Mouse (Mus musculus) ES-Bruce4 (cell line): Measurements from ENCODE around the gene Ubxn1. TPM values are rescaled to one million over a fixed set of nuclear protein-coding genes. Genes with fewer than 3 reads are reported as not detected.

Source experiments
- H3K27ac ChIP-seq: 2 replicates; pipeline ENCODE4 v1.5.1; 2012; ENCODE audit warnings: low read length, inconsistent platforms; ENCODE audit not compliant: insufficient read depth
- H3K27me3 ChIP-seq: 2 replicates; pipeline ENCODE4 v1.6.1; 2012; ENCODE audit warnings: mild to moderate bottlenecking, low read length, inconsistent platforms; ENCODE audit not compliant: control insufficient read depth, poor library complexity, insufficient read depth, severe bottlenecking
- H3K36me3 ChIP-seq: 2 replicates; pipeline ENCODE4 v1.6.1; 2012; ENCODE audit warnings: inconsistent platforms, mild to moderate bottlenecking, low read length, moderate library complexity; ENCODE audit not compliant: control insufficient read depth, poor library complexity, insufficient read depth, severe bottlenecking
- H3K4me1 ChIP-seq: one replicate; pipeline ENCODE4 v1.8.1; 2011; ENCODE audit warnings: low read length; ENCODE audit not compliant: control insufficient read depth, insufficient read depth
- H3K4me3 ChIP-seq: 2 replicates; pipeline ENCODE4 v1.5.1; 2011; ENCODE audit warnings: low read depth, mild to moderate bottlenecking, low read length
- H3K9ac ChIP-seq: 2 replicates; pipeline ENCODE4 v1.6.1; 2012; ENCODE audit warnings: low read depth, mild to moderate bottlenecking, inconsistent platforms; ENCODE audit not compliant: poor library complexity, severe bottlenecking
- H3K9me3 ChIP-seq: replicated peaks from 2 replicates; pipeline ENCODE4 v1.6.1; 2012; ENCODE audit warnings: mild to moderate bottlenecking, low read length, inconsistent platforms; ENCODE audit not compliant: control insufficient read depth, poor library complexity, insufficient read depth, severe bottlenecking
- CTCF ChIP-seq: IDR thresholded peaks from one replicate; pipeline ENCODE4 v1.8.1; 2011; ENCODE audit warnings: low read depth, low read length
- EP300 ChIP-seq: IDR thresholded peaks from 2 replicates; pipeline ENCODE4 v1.6.1; 2011; ENCODE audit warnings: low read depth, low read length; ENCODE audit not compliant: insufficient read depth
- POLR2A ChIP-seq: IDR thresholded peaks from one replicate; pipeline ENCODE4 v1.8.1; 2011; ENCODE audit warnings: low read length; ENCODE audit not compliant: insufficient read depth
- polyA plus RNA-seq: library from polyadenylated mRNA; stranded (reverse); fragments of >200 nt; gene quantifications from 2 replicates; pipeline ENCODE4 v1.2.4, GENCODE M21; 2011; ENCODE audit warnings: low read depth; ENCODE audit not compliant: missing spikeins, insufficient read depth, insufficient read length

Gene Ubxn1
- polyA plus RNA-seq, 1 experiment = 201 TPM

DNA sequence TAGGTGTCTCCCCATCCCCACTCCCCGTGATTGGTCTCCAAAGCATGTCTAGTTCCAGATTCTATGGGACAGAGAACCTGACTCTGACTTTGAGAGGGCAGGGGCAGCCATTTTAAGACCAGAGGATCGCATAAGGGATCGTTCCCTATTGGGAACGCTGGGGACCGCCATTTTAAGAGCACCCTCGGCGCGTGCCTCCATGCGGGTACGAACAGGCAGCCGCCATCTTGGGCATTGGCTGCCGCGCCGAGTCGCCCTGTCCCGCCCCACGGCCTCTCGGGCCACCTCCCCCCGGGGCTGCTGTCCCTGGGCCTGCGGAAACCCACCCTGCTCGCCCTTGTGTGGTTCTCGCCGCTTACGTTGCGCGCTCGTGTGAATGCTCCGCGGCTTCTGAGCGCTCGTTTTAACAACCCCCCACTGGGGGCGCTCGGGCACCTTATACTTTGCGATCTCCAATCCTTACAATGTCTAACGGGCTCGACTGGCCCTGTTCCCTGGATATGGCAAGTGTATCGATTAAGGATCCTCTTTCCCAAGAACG, 34.0 kb upstream of the Ubxn1 start, which contains the start of gene Bscl2:
Gene Bscl2 (plus strand): TSS at position 217 of the 541 bp plus-strand sequence.
- peak within 1 kb of the TSS; percentile 96 for H3K27ac ChIP-seq
- H3K9me3 ChIP-seq = no peaks in the 10 kb centered on the region
- H3K9ac ChIP-seq = peak within 1 kb of the TSS; percentile 86
- no peaks in the 10 kb centered on the region for H3K4me1 ChIP-seq
- peak within 1 kb of the TSS; percentile 82 for H3K4me3 ChIP-seq
- H3K36me3 ChIP-seq = peaks cover 22% of the 10 kb centered on the region
- H3K27me3 ChIP-seq = no peaks in the 10 kb centered on the region
- TF ChIP-seq POLR2A (no peak), EP300 (peak; percentile 28; the same call in 1 of the 2 replicates), CTCF (peak; percentile 29)

DNA sequence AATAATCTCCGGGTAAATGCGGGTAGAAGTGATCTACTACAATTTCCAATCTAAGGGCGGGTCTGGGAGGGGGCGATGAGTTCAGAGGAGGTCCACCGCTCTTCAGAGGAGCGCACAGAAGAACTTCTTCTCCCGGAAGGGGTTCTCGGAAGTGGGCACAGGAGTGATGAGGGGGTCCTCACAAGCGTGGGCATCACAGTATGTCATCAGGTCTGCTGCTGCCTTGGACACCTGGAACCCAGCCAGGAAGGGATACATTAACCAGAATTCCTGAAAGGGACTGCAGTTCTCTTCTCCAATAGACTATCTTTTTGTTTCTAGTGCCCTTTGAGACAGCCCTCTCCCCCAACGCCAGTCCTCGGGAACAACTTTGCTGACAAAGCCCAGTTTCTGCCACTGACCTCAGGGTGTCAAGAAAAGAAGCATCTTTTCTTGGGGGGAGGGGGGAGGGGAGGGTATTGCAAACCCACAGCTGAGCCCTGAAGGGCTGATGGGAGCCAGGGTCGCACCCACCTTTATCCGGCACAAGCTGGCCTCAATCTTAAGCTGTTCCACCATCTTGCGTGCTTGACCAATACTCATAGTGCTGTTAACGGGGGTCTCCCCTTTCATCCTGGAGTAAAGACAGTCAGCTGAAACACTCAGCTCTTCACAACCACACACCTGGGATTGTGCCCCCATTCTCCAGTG, 33.1 kb upstream of the Ubxn1 start:
- Histone ChIP-seq H3K4me1 (no peaks in the 10 kb centered on the region), H3K36me3 (peaks cover 20% of the 10 kb centered on the region), H3K4me3 (peak overlapping the region; percentile 82), H3K9me3 (no peaks in the 10 kb centered on the region), H3K9ac (peak overlapping the region; percentile 86), H3K27me3 (no peaks in the 10 kb centered on the region), H3K27ac (peak overlapping the region; percentile 96)
- TF ChIP-seq CTCF = no peak
- TF ChIP-seq EP300 = no peak
- TF ChIP-seq POLR2A = no peak

DNA sequence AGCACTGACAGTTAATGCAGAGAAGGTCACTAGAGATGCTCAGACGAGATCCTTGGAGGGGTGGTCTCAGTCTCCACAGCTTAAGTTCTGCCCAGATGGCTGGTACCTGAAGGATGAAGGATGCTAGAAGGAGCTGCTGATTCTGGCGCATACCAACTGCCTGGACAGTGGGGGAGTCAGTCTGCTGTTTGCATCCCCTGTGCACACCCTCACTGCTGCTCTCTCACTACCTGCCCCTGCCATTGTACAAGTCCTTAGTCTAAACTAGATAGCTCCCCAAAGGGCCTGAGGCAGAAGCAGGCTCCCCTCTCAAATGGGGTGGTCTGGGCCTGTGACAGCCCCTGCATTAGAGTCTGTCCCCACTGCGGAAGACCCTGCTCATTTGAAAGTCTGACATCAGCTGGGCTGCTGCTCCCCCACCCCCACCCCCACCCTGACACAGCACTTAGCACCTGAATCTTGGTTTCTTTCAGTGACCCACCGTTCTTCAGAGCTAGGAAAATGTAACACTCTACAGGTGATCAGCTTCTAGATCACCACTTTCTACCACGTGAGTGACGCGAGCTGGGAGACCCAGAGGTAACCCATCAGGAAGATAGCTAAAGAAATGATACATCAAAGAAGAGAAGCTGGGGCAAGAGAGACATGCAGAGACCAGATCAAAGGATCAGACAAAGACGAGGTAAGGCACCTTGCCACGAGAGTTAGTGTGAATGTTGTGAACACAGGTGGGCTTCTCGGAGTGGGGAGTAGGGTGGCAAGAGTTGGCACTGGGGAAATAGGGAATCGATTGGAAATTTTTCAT, 32.0 kb upstream of the Ubxn1 start, which contains the start of gene Gng3:
Gene Gng3 (minus strand): TSS at position 92 of the 805 bp plus-strand sequence.
- Histone ChIP-seq H3K4me1 (no peaks in the 10 kb centered on the region), H3K9me3 (no peaks in the 10 kb centered on the region), H3K36me3 (peaks cover 9% of the 10 kb centered on the region; the same call in 1 of the 2 replicates), H3K27me3 (no peaks in the 10 kb centered on the region), H3K4me3 (peak within 1 kb of the TSS; percentile 82), H3K9ac (peak within 1 kb of the TSS; percentile 86), H3K27ac (peak within 1 kb of the TSS; percentile 96)
- TF ChIP-seq CTCF = no peak
- TF ChIP-seq EP300 = peak; percentile 40; the same call in 1 of the 2 replicates
- TF ChIP-seq POLR2A = peak; percentile 36

DNA sequence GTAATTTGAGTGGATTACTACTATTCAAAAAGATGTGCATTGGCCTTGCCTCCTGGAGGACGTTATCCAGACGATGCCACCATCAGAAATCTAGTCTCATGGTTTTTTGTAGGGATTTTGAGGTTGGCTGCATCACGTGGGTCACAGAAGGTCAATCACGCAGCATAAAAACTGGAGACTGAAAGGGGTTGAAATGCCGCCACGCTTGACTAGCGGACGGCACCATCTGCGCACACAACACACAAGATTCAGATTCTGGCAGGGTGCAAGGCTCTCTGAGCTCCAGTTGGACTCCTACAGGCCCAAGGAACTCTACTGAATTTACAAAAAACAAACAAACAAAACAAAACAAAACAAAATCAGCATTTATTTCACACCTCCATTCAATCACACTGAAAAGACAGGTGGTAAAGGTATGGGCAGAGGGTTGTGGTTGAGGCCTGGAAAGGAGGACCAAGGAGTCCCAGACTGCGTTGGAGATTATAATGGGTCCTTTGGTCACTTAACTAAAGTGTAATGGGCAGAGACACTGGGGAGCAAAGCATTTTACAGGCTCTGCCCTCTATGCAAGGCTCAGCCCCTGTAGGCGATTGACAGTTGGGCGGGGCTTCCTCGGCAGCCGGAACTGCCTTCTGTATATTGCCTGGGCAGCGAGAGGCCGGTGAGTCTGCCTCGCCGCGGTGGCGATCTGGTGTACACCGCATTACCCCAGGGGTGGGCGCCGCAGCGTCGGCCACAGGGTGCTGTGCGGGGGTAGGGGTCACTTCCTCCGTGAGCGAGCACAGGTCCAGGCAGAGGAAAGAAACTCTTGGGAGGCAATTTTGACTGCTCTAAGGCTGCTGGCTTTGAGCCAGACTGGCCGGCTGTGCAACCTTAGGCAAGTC, 31.1 kb upstream of the Ubxn1 start:
- peak; percentile 16 for TF ChIP-seq POLR2A
- no peak for TF ChIP-seq EP300
- Histone ChIP-seq H3K4me1 (no peaks in the 10 kb centered on the region), H3K9ac (peak overlapping the region; percentile 86), H3K27ac (peak overlapping the region; percentile 82), H3K9me3 (no peaks in the 10 kb centered on the region), H3K27me3 (no peaks in the 10 kb centered on the region), H3K4me3 (peak overlapping the region; percentile 58), H3K36me3 (peaks cover 5% of the 10 kb centered on the region; the same call in 1 of the 2 replicates)

DNA sequence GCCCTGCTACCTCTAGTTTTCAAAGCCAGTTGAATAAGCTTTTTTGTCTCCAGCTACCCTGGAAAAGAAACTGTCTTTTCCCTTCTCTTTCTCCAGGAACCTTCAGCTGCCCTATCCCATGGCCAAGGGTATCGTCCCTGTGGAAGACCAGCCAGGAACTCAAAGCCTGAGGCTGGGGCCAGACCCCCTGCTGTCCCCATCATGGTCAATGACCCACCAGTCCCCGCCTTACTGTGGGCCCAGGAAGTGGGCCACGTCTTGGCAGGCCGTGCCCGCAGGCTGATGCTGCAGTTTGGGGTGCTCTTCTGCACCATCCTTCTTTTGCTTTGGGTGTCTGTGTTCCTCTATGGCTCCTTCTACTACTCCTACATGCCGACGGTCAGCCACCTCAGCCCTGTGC, 30.3 kb upstream of the Ubxn1 start:
- Histone ChIP-seq H3K9me3 (no peaks in the 10 kb centered on the region), H3K27ac (no peak overlapping the region), H3K9ac (peak overlapping the region; percentile 86), H3K36me3 (peaks cover 5% of the 10 kb centered on the region; the same call in 1 of the 2 replicates), H3K4me3 (peak overlapping the region; percentile 46), H3K4me1 (no peaks in the 10 kb centered on the region), H3K27me3 (no peaks in the 10 kb centered on the region)
- TF ChIP-seq CTCF (no peak), EP300 (no peak), POLR2A (no peak)
